Mouse (Mus musculus) E14TG2a.4 (cell line): ENCODE results near the gene Haghl.

Experiments
- CTCF ChIP-seq: conservative IDR thresholded peaks from 2 replicates; pipeline ENCODE4 v1.5.1; 2014; ENCODE audit warnings: low read length
- NANOG ChIP-seq: IDR thresholded peaks from 2 replicates; pipeline ENCODE4 v1.6.1; 2014; ENCODE audit warnings: borderline replicate concordance, low read length, mixed read lengths
- POU5F1 ChIP-seq: IDR thresholded peaks from 2 replicates; pipeline ENCODE4 v1.6.1; 2014; ENCODE audit warnings: low read length, borderline replicate concordance

- no peak for TF ChIP-seq CTCF
- no peak for TF ChIP-seq POU5F1
- no peak for TF ChIP-seq NANOG
Measured at GRCm38 (mm10) chr17:25743831-25744230, 41.6 kb downstream of the Haghl start.
